In the genomic region with DNA sequence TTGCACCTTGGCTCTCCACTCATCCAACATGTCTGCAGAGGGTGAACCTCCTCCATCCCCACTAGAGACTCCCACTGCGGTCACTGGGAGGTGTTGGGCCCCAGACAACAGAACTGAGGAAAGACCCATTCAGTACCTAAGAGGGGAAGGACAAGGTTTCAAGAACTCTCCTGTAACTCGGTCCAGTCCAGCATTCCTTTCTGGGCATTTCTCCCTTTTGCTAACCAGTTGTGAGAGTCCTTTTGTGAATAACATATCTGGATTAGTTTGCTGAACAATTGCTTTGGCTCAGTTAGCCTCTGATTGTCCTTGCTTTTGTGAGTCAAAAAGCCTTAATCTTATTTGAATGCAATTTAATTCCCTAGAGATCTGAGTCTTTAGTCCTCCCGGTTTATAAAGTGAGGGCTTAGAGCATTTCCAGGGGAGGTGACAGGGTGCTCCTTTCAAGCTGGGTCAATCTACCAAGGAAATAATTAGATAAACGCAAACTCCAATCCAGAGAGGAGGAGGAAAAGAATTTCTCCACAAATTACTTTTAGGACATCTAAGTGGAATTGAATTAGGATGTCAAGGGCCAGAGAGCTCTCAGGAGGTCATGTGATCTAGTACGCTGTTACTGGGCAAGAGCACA, we compare ENCODE assay signal across 28 mouse cellular contexts.
A peak's percentile ranks its signal among the peaks of the same experiment; 100 is the strongest.
DNase-seq lines count a peak whose midpoint lies in the region; ATAC-seq lines count a peak whose summit lies in the region.
"Had no signal": no experiment of that assay in that cellular context is flagged by ENCODE, and none has a peak within 500 bp of the region (broad histone marks: within the 10 kb centered on the region; RNA-seq: fewer than 3 reads in every experiment).

No protein-coding gene starts in this region.

- peak; percentile 63 for ATAC-seq in midbrain, embryonic 11.5 days (ENCODE audit: low FRiP score)
- no peak for ATAC-seq in midbrain, embryonic 16.5 days
- ATAC-seq: activated CD4-positive, CD25-positive, alpha-beta regulatory T cell, adult 4 months; forebrain, embryonic 13.5 days; forebrain, embryonic 16.5 days; hindbrain, postnatal 0 days; inflammation-experienced regulatory T-cells, adult 6 months; Patski had no signal

- 4% methylated on average over 5 of the region's 5 CpGs for WGBS in midbrain, embryonic 11.5 days
- 6% methylated on average over 5 of the region's 5 CpGs for WGBS in midbrain, embryonic 16.5 days

- H3K4me3 ChIP-seq in midbrain, embryonic 11.5 days (ENCODE audit: low read depth, low read length) = no peak overlapping the region
- no peak overlapping the region for H3K4me3 ChIP-seq in midbrain, embryonic 16.5 days (ENCODE audit: low read depth, low read length)
- H3K4me3 ChIP-seq: forebrain, embryonic 10.5 days; forebrain, embryonic 13.5 days; heart, adult 2 months; heart, embryonic 10.5 days; heart, embryonic 13.5 days had no signal

- no peak overlapping the region for H3K27ac ChIP-seq in midbrain, embryonic 11.5 days (ENCODE audit: low read depth, low read length)
- H3K27ac ChIP-seq in midbrain, embryonic 16.5 days (ENCODE audit: low read length) = no peak overlapping the region
- H3K27ac ChIP-seq: forebrain, embryonic 10.5 days; forebrain, embryonic 13.5 days; heart, adult 2 months; heart, embryonic 10.5 days; heart, embryonic 13.5 days; hindbrain, embryonic 14.5 days; hindbrain, postnatal 0 days had no signal

- no peak overlapping the region for H3K9ac ChIP-seq in midbrain, embryonic 11.5 days (ENCODE audit: low read length)
- no peak overlapping the region for H3K9ac ChIP-seq in midbrain, embryonic 16.5 days (ENCODE audit: low read depth, low read length)
- H3K9ac ChIP-seq: forebrain, embryonic 13.5 days; heart, embryonic 13.5 days; hindbrain, embryonic 14.5 days had no signal

- no peaks in the 10 kb centered on the region for H3K9me3 ChIP-seq in midbrain, embryonic 11.5 days (ENCODE audit: control insufficient read depth, low read length)
- H3K9me3 ChIP-seq in midbrain, embryonic 16.5 days (replicated peaks; ENCODE audit: control insufficient read depth, low read length, poor library complexity, severe bottlenecking) = no peaks in the 10 kb centered on the region
- H3K9me3 ChIP-seq: forebrain, embryonic 13.5 days; heart, embryonic 10.5 days; heart, embryonic 13.5 days had no signal

- no peaks in the 10 kb centered on the region for H3K36me3 ChIP-seq in midbrain, embryonic 11.5 days (ENCODE audit: control insufficient read depth, insufficient read depth, low read length)
- no peaks in the 10 kb centered on the region for H3K36me3 ChIP-seq in midbrain, embryonic 16.5 days (ENCODE audit: control insufficient read depth, insufficient read depth, low read length)
- H3K36me3 ChIP-seq: forebrain, embryonic 10.5 days; heart, embryonic 10.5 days; heart, embryonic 13.5 days had no signal

- H3K4me1 ChIP-seq in midbrain, embryonic 11.5 days (ENCODE audit: control insufficient read depth, insufficient read depth, low read length) = peaks cover 5% of the 10 kb centered on the region
- no peaks in the 10 kb centered on the region for H3K4me1 ChIP-seq in midbrain, embryonic 16.5 days (ENCODE audit: control insufficient read depth, insufficient read depth, low read length)
- H3K4me1 ChIP-seq: forebrain, embryonic 13.5 days; heart, embryonic 10.5 days; heart, embryonic 13.5 days had no signal

- H3K27me3 ChIP-seq in midbrain, embryonic 11.5 days (ENCODE audit: control insufficient read depth, insufficient read depth, low read length) = peaks cover 14% of the 10 kb centered on the region
- no peaks in the 10 kb centered on the region for H3K27me3 ChIP-seq in midbrain, embryonic 16.5 days (ENCODE audit: control insufficient read depth, insufficient read depth, low read depth, low read length)
- H3K27me3 ChIP-seq: forebrain, embryonic 13.5 days; heart, embryonic 13.5 days; Patski had no signal

- no peak overlapping the region for H3K4me2 ChIP-seq in midbrain, embryonic 11.5 days
- no peak overlapping the region for H3K4me2 ChIP-seq in midbrain, embryonic 16.5 days (ENCODE audit: low read length)
- H3K4me2 ChIP-seq: forebrain, embryonic 13.5 days; heart, embryonic 13.5 days; hindbrain, embryonic 14.5 days had no signal

- peak; percentile 19 for DNase-seq in embryo, embryonic 10.5 days (ENCODE audit: low spot score)
- DNase-seq in embryo, embryonic 9.5 days (ENCODE audit: extremely low spot score) = no peak
- DNase-seq in midbrain, embryonic 11.5 days (ENCODE audit: low spot score, missing footprints) = peak; percentile 91
- peak; percentile 2 for DNase-seq in ZHBTc4 (ENCODE audit: low read depth, low spot score)
- DNase-seq in adrenal gland, adult 18-20 months (ENCODE audit: low spot score in 2 of 2) = no peak
- DNase-seq: adrenal gland, postnatal 10 days; adrenal gland, postnatal 36 days; cerebellum, adult 11 months; cerebellum, adult 2 months; cerebellum, adult 9-11 months; cerebellum, postnatal 25 days; embryo, embryonic 11 days; gastrocnemius, postnatal 10 days; gastrocnemius, postnatal 36 days; heart, adult 2 months; heart, postnatal 14 days; heart, postnatal 4 days had no signal

Comparison
In these comparisons a context has a peak if more than half of its experiments do, and no peak if none do; other contexts are left out.
1. DNase-seq: peak in embryo, embryonic 10.5 days (single experiment), midbrain, embryonic 11.5 days (single experiment) and ZHBTc4 (single experiment); none in embryo, embryonic 9.5 days (single experiment) and adrenal gland, adult 18-20 months (0 of 2).